Mouse (Mus musculus): ENCODE data around the gene Ensa. TPM values are rescaled to one million over a fixed set of nuclear protein-coding genes. Genes with fewer than 3 reads are reported as not detected.
A peak's percentile ranks its signal among the peaks of the same experiment; 100 is the strongest.
"Not testable (repeated sequence)": the region's sequence is repeated elsewhere in the genome, so short reads cannot be mapped to it uniquely, and the experiment has no call there.

Ensa gene
- polyA plus RNA-seq (2016; fragmentation: Nextera tagmentation; extraction: Ambion mirVana): 90.1 and 101 TPM in 2 replicates

DNA sequence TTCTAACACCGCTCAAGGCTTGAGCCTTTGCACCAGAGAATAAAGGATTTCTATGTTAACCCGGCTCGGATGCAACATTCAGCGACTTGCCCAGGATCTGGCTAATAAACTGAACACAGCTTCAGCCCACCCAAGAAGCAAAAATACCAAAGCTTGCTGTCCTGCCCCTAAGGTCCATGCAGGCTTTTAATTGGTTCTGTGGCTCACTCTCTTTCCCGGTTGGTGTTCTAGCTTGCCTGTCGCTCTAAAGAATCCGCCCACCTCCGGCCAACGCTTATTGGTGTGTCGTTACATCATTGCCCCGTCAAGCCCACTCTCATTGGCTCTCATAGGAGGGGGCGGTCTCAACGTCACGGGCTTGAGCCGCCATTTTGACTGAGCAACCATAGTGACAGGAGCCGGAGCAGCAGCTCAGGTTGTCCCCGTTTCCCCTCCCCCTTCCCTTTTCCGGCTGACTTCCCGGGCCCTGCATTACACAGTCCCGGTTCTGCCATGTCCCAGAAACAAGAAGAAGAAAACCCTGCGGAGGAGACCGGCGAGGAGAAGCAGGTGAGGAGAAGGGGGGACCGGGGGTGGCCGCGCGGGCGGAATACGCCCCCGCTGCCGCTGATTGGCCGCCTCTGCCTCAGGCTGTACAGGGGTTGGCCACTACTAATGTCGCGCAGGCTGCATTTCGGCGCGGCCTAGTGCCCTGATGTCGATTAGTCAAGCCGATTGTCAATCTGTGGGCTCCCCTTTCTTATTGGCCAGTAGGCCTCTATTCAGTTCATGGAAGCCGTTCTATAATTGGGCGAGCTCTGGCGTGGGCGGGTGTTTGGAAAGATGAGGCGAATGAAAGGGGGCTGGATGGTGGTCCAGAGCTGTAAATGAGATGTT, at the start of gene Ensa:
Gene Ensa (plus strand): TSS at position 366 of the 876 bp plus-strand sequence.
- peak within 1 kb of the TSS; percentile 94 for H3K27ac ChIP-seq (replicated peaks)
- under 1% methylated on average over 44 of the region's 44 CpGs for WGBS
- DNase-seq (ENCODE audit: low spot score): peak; percentile 99

DNA sequence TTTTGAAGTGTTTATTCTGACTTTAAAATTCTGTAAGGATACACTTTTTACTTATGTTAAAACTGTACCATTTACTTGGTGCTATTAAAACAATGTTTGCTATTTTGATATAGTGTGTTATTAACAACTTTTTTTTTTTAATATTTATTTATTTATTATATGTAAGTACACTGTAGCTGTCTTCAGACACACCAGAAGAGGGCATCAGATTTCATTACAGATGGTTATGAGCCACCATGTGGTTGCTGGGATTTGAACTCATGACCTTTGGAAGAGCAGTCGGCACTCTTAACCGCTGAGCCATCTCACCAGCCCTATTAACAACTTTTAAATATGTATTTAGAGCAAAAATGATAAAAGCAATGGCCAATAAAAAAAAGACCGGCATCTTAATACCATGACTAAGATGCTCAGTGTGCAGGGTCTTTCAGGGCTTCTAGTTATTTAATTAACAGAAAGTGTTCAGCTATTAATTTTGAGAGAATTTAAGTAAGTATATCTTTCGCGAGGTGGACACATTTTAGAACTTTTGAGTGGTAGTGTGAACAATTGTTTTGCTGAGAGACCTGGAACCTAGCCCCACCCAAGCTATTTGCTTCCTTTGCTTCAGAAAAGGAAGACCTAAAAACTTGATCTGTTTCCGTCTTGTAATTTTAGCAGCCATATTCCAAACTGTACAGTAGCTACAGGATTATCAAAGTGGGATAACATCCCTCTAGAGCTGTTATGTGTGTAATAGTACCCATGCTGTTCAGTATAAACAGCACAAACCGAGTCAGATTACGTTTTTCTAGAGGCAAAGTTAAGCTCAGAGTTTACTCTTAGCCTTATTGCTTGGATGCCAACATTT, 36.8 kb upstream of the Ensa start:
- H3K36me3 ChIP-seq: peaks cover 25% of the 10 kb centered on the region
- H3K4me3 ChIP-seq: peak overlapping the region; percentile 82
- WGBS: 51% methylated on average over 8 of the region's 8 CpGs
- no peaks in the 10 kb centered on the region for H3K9me3 ChIP-seq (replicated peaks)
- no peaks in the 10 kb centered on the region for H3K27me3 ChIP-seq (ENCODE audit: low read depth, poor library complexity, severe bottlenecking)
- DNase-seq (ENCODE audit: low spot score): no peak
- peak overlapping the region; percentile 73 for H3K27ac ChIP-seq (replicated peaks)
- peaks cover 17% of the 10 kb centered on the region for H3K4me1 ChIP-seq

More for the DNA sequence above, at the start of gene Ensa:
- H3K9me3 ChIP-seq (replicated peaks): no peaks in the 10 kb centered on the region
- peak within 1 kb of the TSS; percentile 71 for H3K4me3 ChIP-seq
- peaks cover 43% of the 10 kb centered on the region for H3K36me3 ChIP-seq
- peaks cover 30% of the 10 kb centered on the region for H3K4me1 ChIP-seq
- no peaks in the 10 kb centered on the region for H3K27me3 ChIP-seq (ENCODE audit: low read depth, poor library complexity, severe bottlenecking)

DNA sequence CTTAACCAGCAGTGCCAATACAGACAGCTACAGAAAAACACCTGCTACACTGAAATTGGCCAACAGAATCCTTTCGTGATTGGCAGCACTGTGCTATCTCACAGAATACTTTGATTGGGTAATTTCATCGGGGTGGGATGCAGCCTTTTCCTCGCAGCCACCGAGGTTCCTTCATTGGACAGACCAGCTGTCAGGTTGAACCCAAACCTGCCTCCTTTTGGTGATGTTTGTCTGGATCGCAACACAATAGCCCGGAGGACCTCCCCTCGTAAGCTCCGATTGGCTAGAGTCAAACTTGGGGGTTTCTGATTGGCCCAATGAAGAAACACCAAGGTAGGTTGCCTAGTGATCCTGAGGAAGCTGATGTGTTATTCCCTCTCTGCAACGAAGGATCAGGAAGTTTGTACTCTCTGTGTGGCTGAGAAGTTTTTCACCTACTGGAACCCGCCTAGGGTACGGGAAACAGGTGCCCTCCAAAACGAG, 36.1 kb upstream of the Ensa start, which contains the start of gene Golph3l:
Gene Golph3l (plus strand): TSS at position 331 of the 483 bp plus-strand sequence.
- peak within 1 kb of the TSS; percentile 82 for H3K4me3 ChIP-seq
- H3K4me1 ChIP-seq: peaks cover 17% of the 10 kb centered on the region
- WGBS: under 1% methylated on average over 12 of the region's 12 CpGs
- H3K27me3 ChIP-seq (ENCODE audit: low read depth, poor library complexity, severe bottlenecking): no peaks in the 10 kb centered on the region
- H3K27ac ChIP-seq (replicated peaks): peak within 1 kb of the TSS; percentile 83
- H3K9me3 ChIP-seq (replicated peaks): no peaks in the 10 kb centered on the region
- H3K36me3 ChIP-seq: peaks cover 32% of the 10 kb centered on the region
- peak; percentile 91 for DNase-seq (ENCODE audit: low spot score)

DNA sequence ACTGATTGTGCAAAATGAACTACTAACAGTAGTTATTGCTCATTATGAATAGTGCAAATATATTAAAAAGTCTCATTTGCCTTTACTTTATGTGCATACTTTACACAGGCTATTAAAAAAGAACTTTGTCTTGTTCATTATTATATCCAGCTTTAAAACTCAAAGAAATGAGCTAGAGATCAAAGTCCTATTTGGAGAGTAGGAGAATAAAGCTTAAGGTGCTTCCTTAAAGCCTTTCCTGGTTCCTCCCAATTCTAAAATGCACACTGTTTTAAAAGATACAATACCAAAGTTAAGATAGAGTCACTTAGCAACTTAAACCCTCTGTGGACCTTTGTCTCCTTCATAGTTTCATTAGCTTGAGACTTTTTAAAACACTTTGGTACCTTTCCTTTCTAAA, 26.1 kb upstream of the Ensa start:
- no peak overlapping the region for H3K27ac ChIP-seq (replicated peaks)
- no peaks in the 10 kb centered on the region for H3K9me3 ChIP-seq (replicated peaks)
- H3K4me3 ChIP-seq: no peak overlapping the region
- no peak for DNase-seq (ENCODE audit: low spot score)
- no peaks in the 10 kb centered on the region for H3K27me3 ChIP-seq (ENCODE audit: low read depth, poor library complexity, severe bottlenecking)
- H3K36me3 ChIP-seq: peaks cover 45% of the 10 kb centered on the region
- H3K4me1 ChIP-seq: no peaks in the 10 kb centered on the region

DNA sequence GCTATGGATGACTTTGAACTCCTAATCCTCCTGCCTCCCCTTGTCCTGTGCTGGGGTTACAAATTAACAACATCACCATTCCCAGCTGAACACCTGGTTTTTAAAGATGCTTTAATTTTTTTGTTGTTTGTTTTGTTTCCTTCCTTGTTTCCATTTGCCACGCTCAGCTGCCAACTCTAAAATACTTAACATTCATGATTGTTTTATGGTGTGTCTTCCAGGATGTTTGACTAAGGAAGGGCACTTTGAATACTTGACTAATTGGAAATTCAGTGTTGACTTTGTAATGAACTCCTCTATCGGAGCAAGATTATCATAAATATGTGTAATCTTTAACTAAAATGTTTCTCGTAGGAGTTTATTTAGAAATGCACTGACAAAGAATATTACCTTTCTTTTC, 23.5 kb upstream of the Ensa start:
- Histone ChIP-seq H3K27ac (replicated peaks) (no peak overlapping the region), H3K4me1 (no peaks in the 10 kb centered on the region), H3K9me3 (replicated peaks) (no peaks in the 10 kb centered on the region), H3K4me3 (no peak overlapping the region), H3K27me3 (ENCODE audit: low read depth, poor library complexity, severe bottlenecking) (no peaks in the 10 kb centered on the region), H3K36me3 (peaks cover 28% of the 10 kb centered on the region)
- WGBS: 94% methylated on average over 3 of the region's 3 CpGs
- no peak for DNase-seq (ENCODE audit: low spot score)

DNA sequence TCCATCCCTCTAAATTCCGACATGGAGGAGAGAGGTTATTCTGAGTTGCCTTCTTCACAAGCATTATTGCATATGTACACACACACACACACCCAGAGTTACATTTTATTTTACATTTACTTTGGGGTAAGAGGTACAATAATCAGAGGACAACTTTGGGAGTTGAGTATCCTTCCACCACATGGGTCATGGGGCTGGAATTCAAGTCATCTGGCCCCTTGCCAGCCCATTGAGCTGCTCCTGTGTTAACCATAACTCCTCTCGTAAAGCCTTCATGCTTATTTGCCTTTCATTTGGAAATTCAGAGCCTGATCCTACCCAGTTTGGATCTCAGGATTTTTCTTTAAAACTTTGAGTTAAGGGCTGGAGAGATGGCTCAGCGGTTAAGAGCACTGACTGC, 18.7 kb upstream of the Ensa start:
- H3K27ac ChIP-seq (replicated peaks): no peak overlapping the region
- H3K27me3 ChIP-seq (ENCODE audit: low read depth, poor library complexity, severe bottlenecking): no peaks in the 10 kb centered on the region
- H3K36me3 ChIP-seq: peaks cover 41% of the 10 kb centered on the region
- H3K4me1 ChIP-seq: no peaks in the 10 kb centered on the region
- no peak for DNase-seq (ENCODE audit: low spot score)
- H3K9me3 ChIP-seq (replicated peaks): no peaks in the 10 kb centered on the region
- no peak overlapping the region for H3K4me3 ChIP-seq
- 90% methylated on average over 3 of the region's 3 CpGs for WGBS

DNA sequence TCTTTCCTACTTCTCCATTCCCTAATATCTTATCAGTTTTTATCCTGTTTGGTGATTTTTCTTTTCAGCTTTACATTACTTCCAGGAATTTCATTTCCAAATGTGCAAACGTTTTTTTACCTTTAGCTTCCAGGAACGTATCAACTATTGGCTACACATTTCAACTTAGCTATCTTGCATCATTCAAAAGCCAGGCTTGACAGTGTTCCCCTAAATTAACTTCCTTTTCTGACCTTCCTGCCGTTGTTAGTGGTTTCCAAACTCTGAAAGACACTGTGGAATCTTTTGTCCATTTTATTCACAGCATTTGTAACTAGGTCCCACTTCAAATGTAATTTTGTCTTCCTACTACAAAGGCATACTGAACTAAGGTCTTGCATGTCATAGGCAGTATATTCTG, 15.6 kb upstream of the Ensa start:
- no peaks in the 10 kb centered on the region for H3K4me1 ChIP-seq
- H3K9me3 ChIP-seq (replicated peaks): no peaks in the 10 kb centered on the region
- H3K4me3 ChIP-seq: no peak overlapping the region
- no peak for DNase-seq (ENCODE audit: low spot score)
- no peak overlapping the region for H3K27ac ChIP-seq (replicated peaks)
- WGBS: 79% methylated on average over 3 of the region's 3 CpGs
- H3K36me3 ChIP-seq: peaks cover 48% of the 10 kb centered on the region
- no peaks in the 10 kb centered on the region for H3K27me3 ChIP-seq (ENCODE audit: low read depth, poor library complexity, severe bottlenecking)

DNA sequence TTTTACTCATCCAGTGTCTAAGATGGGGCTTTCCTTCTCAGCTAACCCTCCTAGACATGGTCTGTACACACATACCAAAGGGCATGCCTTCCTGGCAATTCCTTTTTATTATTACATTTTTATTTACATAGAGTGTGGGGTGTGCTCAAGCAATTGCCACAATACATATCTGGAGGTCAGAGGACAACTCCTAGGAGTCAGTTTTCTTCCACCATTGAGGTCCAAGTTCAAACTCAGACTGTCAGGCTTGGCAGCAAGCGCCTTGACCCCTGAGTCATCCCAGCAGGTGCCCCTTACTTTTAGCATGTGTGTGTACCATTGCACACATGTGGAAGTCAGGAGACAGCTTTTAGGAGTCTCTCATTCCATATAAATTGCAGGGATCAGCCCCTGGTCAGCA, 10.8 kb upstream of the Ensa start:
- WGBS: 96% methylated on average over 1 of the region's 1 CpGs
- DNase-seq (ENCODE audit: low spot score): no peak
- Histone ChIP-seq H3K9me3 (replicated peaks) (no peaks in the 10 kb centered on the region), H3K4me3 (no peak overlapping the region), H3K27me3 (ENCODE audit: low read depth, poor library complexity, severe bottlenecking) (no peaks in the 10 kb centered on the region), H3K27ac (replicated peaks) (no peak overlapping the region), H3K36me3 (peaks cover 61% of the 10 kb centered on the region), H3K4me1 (no peaks in the 10 kb centered on the region)

DNA sequence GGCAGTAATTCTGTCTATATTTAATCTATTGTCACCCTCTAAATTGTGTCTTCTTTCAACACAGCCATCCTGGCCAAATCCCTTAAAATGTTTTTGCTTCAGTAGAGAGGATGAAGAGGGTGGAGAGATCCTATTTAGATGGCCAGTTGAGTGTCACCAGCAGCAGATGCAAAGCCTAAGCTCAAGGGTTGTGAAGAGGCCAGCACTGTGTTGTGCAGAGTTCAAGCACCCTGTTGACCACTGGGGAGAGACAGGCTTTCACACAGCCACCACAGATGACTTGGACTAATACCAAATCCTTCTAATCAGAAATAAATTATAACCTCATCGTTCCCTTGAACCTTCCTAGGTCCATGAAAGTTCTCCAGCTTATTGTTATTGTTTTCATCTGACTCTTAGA, 6.3 kb upstream of the Ensa start:
- 88% methylated on average over 1 of the region's 1 CpGs for WGBS
- H3K4me1 ChIP-seq: peaks cover 5% of the 10 kb centered on the region
- no peaks in the 10 kb centered on the region for H3K9me3 ChIP-seq (replicated peaks)
- H3K27me3 ChIP-seq (ENCODE audit: low read depth, poor library complexity, severe bottlenecking): no peaks in the 10 kb centered on the region
- no peak overlapping the region for H3K27ac ChIP-seq (replicated peaks)
- peaks cover 56% of the 10 kb centered on the region for H3K36me3 ChIP-seq
- DNase-seq (ENCODE audit: low spot score): no peak
- no peak overlapping the region for H3K4me3 ChIP-seq

DNA sequence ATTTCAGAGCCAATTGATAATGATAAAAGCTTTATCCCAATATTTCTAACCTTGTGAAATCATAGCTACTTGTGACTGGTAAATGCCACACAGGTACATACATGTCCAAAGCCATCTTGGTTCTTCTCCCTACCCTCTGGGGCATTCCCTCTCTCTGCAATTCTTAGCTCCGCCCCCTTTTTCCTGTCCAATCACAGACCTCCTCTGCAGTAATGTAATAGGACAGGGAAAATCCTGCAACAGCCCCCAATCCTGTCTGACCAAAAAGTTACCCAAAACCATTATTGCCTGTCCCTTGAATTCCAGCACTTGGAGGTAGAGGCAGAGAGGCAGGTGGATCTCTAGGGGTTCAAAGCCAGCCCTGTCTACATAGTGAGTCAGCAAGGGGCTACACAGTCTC, 3.6 kb upstream of the Ensa start:
- no peaks in the 10 kb centered on the region for H3K9me3 ChIP-seq (replicated peaks)
- peaks cover 22% of the 10 kb centered on the region for H3K4me1 ChIP-seq
- no peak for DNase-seq (ENCODE audit: low spot score)
- no peak overlapping the region for H3K4me3 ChIP-seq
- peaks cover 42% of the 10 kb centered on the region for H3K36me3 ChIP-seq
- no peaks in the 10 kb centered on the region for H3K27me3 ChIP-seq (ENCODE audit: low read depth, poor library complexity, severe bottlenecking)
- H3K27ac ChIP-seq (replicated peaks): no peak overlapping the region
- 82% methylated on average over 1 of the region's 1 CpGs for WGBS

DNA sequence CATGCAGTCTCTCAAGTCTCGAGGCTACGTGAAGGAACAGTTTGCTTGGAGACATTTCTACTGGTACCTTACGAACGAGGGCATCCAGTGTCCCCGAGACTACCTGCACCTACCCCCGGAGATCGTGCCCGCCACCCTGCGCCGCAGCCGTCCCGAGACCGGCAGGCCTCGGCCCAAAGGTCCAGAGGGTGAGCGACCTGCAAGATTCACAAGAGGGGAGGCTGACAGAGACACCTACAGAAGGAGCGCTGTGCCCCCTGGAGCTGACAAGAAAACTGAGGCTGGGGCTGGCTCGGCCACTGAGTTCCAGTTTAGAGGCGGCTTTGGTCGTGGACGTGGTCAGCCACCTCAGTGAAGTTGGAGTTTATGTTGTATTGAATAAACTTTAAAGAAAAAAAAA, 2.4 kb upstream of the Ensa start:
- not testable (repeated sequence) for H3K27me3 ChIP-seq (ENCODE audit: low read depth, poor library complexity, severe bottlenecking); H3K4me3 ChIP-seq; DNase-seq (ENCODE audit: low spot score); H3K27ac ChIP-seq (replicated peaks); H3K9me3 ChIP-seq (replicated peaks)
- Histone ChIP-seq H3K36me3 (peaks cover 42% of the 10 kb centered on the region), H3K4me1 (peaks cover 30% of the 10 kb centered on the region)
- 94% methylated on average over 20 of the region's 20 CpGs for WGBS

DNA sequence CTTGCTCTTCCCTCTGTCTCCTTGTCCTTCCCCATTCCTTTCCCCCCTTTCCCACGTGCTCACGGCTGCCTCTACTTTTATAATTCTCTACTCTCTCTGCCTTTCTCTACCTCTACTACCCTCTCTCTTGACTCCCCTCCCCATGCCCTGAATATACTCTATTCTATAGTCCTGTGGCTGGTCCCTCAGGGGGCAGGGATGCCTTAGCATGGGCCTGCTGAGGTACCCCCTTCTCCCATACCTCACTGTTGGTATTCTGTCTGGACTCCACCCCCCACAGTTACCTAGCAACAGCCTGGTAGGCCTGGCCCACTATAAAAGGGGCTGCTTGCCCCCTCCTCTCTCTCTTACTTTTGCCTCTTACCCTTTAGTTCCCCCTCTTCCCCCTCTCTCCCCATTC, 1.2 kb upstream of the Ensa start:
- 64% methylated on average over 2 of the region's 2 CpGs for WGBS
- 0 out of 2 replicates have a peak overlapping the region, but pooled peaks have one; percentile 14 for H3K4me3 ChIP-seq
- H3K36me3 ChIP-seq: peaks cover 42% of the 10 kb centered on the region
- no peaks in the 10 kb centered on the region for H3K9me3 ChIP-seq (replicated peaks)
- DNase-seq (ENCODE audit: low spot score): no peak
- H3K27ac ChIP-seq (replicated peaks): peak overlapping the region; percentile 94
- peaks cover 30% of the 10 kb centered on the region for H3K4me1 ChIP-seq
- H3K27me3 ChIP-seq (ENCODE audit: low read depth, poor library complexity, severe bottlenecking): no peaks in the 10 kb centered on the region

All from midbrain, embryonic 10.5 days (tissue).